Mouse (Mus musculus) lung, postnatal 4 days (tissue): ENCODE measurements at regions not wholly inside any gene's neighbourhood (a gene's known extent, or its start where the extent isn't known, plus 50 kb on each side); places are given as distances from the start of the nearest gene placed in this dataset.

Source experiments
- DNase-seq, 2 experiments: peaks; one replicate each; pipeline ENCODE4 v3.0.0; 2021

DNA sequence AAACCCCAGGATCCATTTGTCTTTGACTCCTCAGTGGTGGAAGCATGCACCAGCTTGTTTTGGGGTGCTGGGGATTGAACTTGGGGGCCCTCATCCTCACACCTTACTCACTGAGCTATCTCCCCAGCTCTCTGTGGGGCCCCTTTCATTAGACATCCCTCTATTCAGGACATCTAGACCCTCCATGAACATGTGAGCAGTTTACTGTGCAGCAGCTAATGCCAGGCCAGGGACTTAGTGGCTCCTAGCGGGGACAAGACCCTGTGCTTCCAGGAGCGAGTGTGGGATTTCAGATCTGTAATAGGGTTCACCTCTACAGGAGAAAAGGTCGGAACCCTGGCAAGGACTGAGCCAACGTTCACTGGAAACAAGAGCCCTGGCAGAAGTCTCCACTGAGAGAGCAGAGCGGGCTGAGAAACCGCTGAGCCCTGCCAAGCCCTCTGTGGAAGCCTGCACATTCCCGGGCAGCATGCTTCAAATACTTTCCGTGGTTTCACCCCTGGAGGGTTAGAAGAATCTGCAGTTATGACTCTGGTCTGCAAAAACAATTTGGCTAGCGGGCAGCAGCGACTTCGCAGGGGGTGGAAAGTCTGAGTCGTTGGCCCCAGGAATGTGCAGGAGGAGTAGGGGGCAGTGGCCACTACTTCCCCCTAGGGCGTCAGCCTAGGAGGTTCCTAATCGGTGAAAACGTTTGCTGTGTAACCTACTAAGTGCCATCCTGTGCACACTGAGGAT is 125.6 kb downstream of the Smad6 start:
- peak; percentile 75 to 89 for DNase-seq

- no peak for DNase-seq
These were observed 129.5 kb downstream of the Smad6 start for GRCm38 (mm10) chr9:63892235-63892971.

- peak; percentile 19 to 58 for DNase-seq
These were observed 131.1 kb downstream of the Smad6 start for GRCm38 (mm10) chr9:63890717-63891116.

DNA sequence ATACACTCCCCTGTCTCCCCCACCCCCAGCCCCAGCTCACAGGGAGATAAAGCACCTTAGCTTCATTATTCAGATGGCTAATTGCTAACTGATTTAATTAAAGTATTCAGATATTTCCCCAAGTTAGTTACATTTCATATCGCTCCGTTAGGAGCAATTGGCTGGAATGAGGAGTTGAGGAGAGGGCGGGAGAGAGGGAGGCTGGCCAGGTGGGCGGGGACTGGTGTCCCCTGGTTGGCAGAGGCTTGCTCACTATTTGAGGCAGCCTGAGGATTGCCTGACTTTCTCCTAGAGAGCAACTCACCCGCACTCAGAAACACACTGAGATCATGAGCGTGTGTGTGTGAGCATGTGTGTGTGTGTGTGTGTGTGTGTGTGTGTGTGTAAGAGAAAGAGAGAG is 131.8 kb upstream of the Smad3 start:
- DNase-seq, result no peak

DNA sequence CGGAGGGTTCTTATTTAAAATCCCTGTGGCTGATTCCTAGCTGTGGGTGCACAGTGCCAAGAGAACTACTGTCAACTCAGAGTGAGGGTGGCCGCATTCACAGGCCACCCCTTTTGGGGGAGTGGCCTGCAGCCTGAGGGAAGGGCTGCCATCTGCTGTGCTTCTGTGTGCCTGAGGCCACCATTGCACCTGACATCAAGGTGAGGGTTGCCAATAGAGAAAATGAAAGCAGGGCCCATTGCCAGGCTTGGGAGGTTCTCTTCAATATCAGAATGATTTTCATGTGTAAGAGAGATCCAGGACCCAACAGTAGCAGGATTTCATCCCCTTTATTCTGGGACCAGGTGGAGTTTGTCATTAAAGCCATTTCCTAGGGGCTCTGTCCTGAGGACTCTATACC is 127.2 kb upstream of the Smad3 start:
- no peak for DNase-seq

- peak in 1 of 2 experiments; percentile 41 for DNase-seq
These were observed 126.1 kb upstream of the Smad3 start for GRCm38 (mm10) chr9:63883738-63884520.

DNA sequence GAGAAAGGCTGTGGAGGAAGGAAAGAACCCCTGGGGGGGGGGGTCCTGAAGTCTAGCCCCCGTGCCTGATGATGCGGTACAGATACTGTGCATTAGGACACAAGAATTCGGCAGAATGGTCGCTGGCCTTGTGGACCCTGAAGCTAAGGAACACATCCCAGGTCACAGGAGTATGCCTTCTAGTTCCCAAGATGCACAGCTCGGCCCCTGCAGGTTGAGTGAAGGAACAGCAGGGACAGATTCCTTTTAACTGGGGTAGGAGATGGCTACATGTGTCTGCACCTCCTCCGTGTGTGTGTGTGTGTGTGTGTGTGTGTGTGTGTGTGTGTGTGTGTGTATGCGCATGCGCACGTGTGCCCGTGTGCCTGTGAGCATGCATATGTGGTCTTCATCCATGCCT is 123.9 kb upstream of the Smad3 start:
- no peak for DNase-seq

GRCm38 (mm10) chr9:63881261-63881563 is 123.4 kb upstream of the Smad3 start:
- no peak for DNase-seq

- no peak for DNase-seq
These were observed 122.9 kb upstream of the Smad3 start for GRCm38 (mm10) chr9:63880487-63881260.

GRCm38 (mm10) chr9:63879710-63880428 is 122.1 kb upstream of the Smad3 start:
- no peak for DNase-seq

- DNase-seq, result no peak
These were observed 120.1 kb upstream of the Smad3 start for GRCm38 (mm10) chr9:63877864-63878263.

DNA sequence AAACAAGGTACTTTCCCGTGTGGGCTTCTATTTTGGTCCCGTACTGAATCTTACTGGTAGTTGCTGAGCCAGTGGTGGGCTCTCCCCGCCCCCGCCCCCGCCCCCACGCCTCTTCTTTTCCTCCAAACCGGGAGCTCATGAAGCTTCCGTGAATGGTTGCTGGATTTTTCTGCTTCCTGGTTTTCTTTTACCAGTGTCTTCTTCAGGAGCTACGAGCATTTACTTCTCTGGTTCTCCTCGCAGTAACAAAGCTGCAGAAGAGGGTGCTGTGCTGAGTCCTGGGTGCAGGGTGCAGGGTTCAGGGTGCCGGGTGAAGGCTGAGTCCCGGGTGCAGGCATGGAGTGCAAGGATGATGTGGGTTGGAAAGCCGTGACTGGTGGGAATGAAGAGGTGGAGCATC is 119.1 kb upstream of the Smad3 start:
- peak in 1 of 2 experiments; percentile 17 for DNase-seq

DNA sequence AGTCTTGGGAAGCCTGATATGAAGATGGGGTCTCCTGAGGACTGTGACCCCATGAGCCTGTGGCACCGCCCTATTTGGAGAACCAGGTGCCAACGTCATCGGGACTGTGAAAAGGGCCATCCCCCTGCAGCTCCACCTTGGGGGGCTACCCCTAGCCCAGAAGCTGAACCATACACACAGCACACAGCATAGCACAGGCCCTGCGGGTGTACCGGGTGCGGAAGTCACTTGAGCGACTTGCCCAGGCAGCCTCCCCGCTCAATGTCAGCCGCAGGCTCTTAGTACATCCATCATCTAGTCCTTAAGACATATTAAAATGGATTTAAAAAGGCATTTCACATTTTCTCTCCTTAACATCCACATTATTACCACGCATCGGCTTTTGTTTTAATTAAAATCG is 118.2 kb upstream of the Smad3 start:
- DNase-seq, result peak in 1 of 2 experiments; percentile 11

GRCm38 (mm10) chr9:63875193-63875592 is 117.4 kb upstream of the Smad3 start:
- peak in 1 of 2 experiments; percentile 12 for DNase-seq

DNA sequence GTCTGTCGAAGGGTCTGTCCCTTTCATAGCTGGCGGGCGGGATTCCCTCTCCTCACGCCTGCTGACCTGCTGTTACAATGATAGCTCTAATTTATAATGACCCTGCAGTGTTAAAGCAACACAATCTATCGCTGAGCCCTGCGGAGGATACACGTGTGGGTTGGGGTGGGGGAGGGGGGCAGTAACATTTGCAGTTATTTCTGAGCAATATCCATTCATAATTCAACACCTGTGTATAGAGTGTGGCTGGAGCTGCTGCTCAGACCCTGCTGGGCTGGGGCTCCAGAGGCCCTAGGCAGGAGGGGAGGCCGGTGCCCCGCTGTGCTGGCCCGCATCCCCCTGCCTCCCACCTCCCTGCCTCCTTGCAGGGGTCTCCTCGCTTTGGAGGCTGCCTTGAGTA is 106.6 kb upstream of the Smad3 start:
- DNase-seq, result peak in 1 of 2 experiments; percentile 6

DNA sequence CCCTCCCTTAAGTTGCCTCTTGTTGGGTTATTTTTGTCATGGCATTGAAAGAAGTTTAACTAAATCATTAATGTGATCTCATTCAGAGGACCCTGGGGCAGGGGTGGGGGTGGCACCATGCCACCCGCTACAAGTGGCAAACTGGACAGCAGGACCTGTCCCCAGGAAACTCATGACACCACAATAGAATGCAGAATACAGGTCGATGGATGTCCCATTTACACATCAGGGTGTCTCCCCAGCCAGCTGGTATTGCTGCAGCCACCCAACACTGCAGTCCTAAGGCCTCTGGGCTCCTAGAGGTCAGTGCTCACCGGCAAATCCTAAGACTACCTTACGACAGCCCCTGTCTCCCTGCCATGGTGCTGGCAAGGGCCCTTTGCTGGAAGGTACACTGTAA is 105.5 kb upstream of the Smad3 start:
- peak in 1 of 2 experiments; percentile 6 for DNase-seq

DNA sequence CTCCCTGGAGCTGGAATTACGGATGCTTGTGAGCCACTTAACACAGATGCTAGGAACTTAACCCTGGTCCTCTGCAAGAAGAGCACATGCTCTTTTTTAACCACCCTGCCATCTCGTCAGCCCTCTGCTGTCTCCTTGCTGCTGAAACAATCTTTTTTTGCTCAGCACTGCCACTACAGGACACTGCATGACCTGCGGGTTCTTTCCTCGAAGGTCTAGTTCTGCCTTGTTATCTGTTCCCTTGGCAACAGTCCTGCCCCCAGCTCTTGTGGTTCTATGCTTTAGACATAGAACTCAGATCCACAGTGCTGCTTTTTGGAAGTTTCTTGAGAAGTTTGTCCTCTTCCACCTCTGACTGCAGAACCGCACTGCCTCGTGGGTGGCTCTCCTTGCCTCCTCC is 104.6 kb upstream of the Smad3 start:
- peak; percentile 30 to 42 for DNase-seq

- no peak for DNase-seq
These were observed 103.6 kb upstream of the Smad3 start for GRCm38 (mm10) chr9:63861418-63861817.

DNA sequence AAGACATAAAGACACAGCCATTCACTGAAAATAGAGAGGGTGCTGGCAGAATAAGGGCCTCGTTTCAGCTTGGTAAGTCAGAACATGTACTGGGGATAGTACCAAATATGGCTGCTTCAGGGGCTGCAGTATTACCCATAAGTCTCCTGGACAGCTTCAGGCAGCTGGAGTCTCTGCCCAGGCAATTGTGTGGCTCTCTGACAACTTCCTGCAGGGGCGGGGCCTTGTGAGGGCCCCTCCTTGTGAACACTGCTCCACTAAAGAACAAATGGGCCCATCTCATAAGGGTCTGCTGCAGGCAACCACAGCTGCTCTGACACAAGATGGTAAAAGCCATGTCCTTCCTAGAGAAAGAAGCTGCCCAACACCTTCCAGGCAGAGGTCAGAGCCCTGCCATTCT is 102.4 kb upstream of the Smad3 start:
- peak in 1 of 2 experiments; percentile 10 for DNase-seq

GRCm38 (mm10) chr9:63856065-63856736 is 98.4 kb upstream of the Smad3 start:
- DNase-seq, result peak; percentile 25 to 69

GRCm38 (mm10) chr9:63851809-63852208 is 94.0 kb upstream of the Smad3 start:
- DNase-seq, result peak in 1 of 2 experiments; percentile 45

DNA sequence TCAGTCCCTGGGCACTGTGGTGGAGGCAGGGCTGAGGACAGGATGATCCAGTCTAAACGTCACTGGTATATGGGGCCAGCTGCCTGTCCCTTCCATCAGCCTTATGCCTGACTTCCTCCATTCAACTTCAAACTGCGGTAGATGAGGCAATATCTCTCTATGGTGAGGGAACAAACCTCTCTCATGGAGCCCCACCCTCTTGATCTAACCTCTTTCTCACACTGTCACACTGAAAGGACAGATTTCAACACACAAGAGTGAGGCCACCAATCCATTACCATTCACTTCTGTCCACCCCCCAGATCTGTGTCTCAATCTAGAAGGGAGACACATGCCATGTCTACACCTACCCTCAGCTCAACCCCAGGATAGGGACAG is 92.5 kb upstream of the Smad3 start:
- DNase-seq, result no peak
